ENCODE assay signal across 14 mouse cellular contexts in the genomic region with DNA sequence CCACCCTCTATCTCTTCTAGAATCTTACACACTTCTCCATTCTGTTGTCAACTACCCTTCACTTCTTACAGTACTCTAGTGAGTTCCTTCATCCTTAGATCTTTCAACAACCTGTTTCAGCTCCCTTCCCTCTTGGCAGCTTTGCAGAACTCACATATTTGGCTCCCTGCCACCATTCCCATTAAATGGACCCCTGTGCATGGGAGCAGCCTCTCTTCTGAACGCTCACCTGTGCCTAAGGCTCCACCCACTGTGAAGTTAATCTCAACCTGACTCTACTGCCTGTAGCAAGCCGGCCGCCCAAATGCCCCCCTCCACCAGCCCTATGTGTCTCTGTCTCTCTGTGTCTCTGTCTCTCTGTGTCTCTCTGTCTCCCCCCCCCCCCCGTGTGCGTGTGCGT.
"Had no signal": no experiment of that assay in that cellular context is flagged by ENCODE, and none has a peak within 500 bp of the region (broad histone marks: within the 10 kb centered on the region; RNA-seq: fewer than 3 reads in every experiment).

No protein-coding gene starts in this region.

- H3K27ac ChIP-seq: limb, embryonic 12.5 days; liver, embryonic 14.5 days; lung, embryonic 15.5 days; midbrain, embryonic 12.5 days; neural tube, embryonic 13.5 days had no signal

- H3K4me2 ChIP-seq: limb, embryonic 12.5 days; lung, embryonic 15.5 days; midbrain, embryonic 12.5 days; neural tube, embryonic 13.5 days had no signal

- H3K9me3 ChIP-seq: limb, embryonic 12.5 days; lung, embryonic 15.5 days; midbrain, embryonic 12.5 days; neural tube, embryonic 13.5 days had no signal

- ATAC-seq: intestine, embryonic 16.5 days; midbrain, embryonic 16.5 days had no signal

- H3K9ac ChIP-seq: limb, embryonic 12.5 days; liver, embryonic 14.5 days; lung, embryonic 15.5 days; midbrain, embryonic 12.5 days; neural tube, embryonic 13.5 days had no signal

- H3K4me1 ChIP-seq: limb, embryonic 12.5 days; lung, embryonic 15.5 days; midbrain, embryonic 12.5 days; neural tube, embryonic 13.5 days had no signal

- H3K4me3 ChIP-seq: limb, embryonic 12.5 days; lung, embryonic 15.5 days; midbrain, embryonic 12.5 days; neural tube, embryonic 13.5 days had no signal

- H3K27me3 ChIP-seq: limb, embryonic 12.5 days; lung, embryonic 15.5 days; midbrain, embryonic 12.5 days; neural tube, embryonic 13.5 days had no signal

- DNase-seq: kidney, adult 2 months; kidney, postnatal 36 days; layer of hippocampus, adult 9-11 months; layer of hippocampus, postnatal 36 days; retina, postnatal 1 day; thymus, adult 18-20 months; thymus, postnatal 14 days had no signal
